Mouse (Mus musculus) ovary, postnatal 36 days (tissue): Measurements from ENCODE around the gene Mplkip.

Source experiments
- DNase-seq: peaks from one replicate; pipeline ENCODE4 v3.0.0; 2022; ENCODE audit warnings: low spot score, mixed read lengths

Gene Mplkip

DNA sequence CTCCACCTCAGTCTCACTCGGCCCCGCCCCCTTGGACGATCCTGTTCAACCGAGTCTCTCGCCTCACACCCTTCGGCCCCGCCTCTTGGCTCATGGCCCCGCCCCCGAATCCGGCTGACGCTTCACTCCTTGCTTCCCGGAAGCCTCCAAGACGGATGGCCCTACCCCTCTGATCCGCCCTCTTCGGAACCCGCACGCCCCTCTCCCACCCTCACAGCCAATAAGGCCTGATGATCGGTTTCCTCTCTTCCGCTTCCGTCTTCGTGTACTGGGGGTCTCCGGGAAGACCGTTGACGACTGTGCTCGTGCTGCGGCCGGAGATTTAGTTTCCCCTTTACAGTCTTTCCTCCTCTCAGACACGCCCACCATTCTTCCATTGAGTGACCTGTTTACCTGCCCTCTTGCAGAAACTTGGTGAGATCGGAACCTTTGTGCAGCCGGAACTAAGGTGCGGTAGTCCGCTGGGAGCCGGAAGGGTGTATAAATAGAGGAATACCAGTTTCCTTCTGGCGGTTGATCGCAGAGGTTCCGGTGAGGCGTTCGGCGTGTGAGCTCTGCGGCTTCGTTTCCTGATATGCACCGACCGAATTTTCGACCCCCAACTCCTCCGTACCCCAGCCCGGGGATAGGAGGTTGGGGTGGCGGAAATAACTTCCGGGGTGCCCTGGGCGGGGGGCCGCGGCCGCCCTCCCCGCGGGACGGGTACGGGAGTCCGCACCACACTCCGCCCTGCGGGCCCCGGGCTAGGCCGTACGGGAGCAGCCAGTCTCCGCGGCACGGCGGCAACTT, at the start of gene Mplkip, which contains the start of gene Sugct:
Gene Mplkip (plus strand): TSS at position 282 of the 789 bp plus-strand sequence.
Gene Sugct (minus strand): TSS at position 643 of the 789 bp plus-strand sequence.
- peak; percentile 100 for DNase-seq

- no peak for DNase-seq
These were observed 27.6 kb upstream of the Mplkip start for GRCm38 (mm10) chr13:17667380-17667779.

DNA sequence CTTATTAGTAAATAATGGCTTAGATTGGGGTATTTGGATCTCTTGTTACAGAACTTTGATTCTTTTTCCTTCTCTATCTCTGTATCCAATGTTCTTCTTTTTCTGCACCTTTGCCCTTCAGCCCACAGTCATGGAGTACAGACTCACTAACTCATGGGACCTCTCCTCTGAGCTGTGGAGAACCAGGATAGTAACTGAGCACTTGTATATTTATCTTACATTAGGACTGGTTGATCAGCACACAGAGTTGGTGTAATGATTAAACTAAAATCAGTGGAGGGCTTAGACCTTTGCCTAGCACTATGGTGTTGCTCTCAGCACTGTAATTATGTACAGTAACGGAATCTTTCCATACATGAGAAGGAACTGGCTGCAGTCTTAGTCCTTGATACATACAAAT, 23.9 kb upstream of the Mplkip start:
- DNase-seq, result no peak

GRCm38 (mm10) chr13:17689461-17689860, 5.5 kb upstream of the Mplkip start:
- DNase-seq, result no peak

DNA sequence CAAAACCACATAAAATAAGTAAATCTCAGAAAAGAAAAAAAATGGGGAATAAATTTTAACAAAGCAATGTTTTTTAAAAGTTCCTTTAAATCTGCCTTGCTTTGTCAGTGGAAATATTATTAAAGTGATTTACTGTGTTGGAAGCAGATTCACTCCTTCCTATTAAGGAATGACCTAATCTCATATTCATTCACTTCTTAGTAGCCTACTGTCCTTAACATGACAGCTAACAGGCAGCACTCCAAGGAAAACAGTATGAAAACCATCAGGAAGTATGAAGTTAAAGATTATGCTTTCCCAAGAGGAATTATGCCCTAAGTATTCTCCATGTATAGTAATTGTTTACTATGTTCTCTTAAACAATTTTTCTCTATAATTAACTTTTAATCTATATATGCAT, 4.3 kb upstream of the Mplkip start:
- DNase-seq, result no peak

DNA sequence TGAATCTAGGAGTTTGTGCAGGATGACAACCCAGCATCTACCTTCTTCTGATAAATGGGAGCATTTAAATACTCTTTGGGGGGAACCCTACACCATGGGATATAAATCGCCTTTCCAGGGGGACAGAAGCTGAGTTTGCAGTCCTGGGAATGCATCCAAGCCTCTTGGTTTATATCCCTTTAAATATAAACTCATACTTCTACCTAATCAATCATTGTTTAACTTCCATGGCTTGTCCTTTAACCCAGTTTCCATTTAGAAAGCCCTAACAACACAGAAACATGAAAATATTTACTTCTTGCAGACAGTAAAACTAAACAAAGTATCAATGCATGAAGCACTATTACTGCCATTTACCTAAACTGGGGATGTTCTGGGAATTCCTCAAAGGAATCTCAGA, 3.6 kb upstream of the Mplkip start:
- DNase-seq, result no peak

DNA sequence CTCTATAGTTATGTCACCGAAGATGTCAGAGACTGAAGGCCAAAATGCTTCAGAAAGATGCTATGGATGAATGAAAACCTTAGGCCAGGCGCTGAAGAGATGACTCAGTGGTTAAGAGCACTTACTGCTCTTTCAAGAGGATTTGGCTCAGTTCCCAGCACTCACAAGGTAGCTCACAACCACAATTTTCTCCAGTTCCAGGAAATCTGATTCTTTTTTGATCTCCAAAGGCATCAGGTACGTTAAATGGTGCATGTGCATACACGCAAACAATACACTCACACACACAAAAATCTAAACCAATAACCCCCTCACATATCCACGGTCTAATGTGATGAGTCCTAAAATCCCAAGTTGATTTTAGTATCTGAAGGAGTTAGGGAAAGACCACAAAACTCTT, 1.2 kb upstream of the Mplkip start:
- no peak for DNase-seq

DNA sequence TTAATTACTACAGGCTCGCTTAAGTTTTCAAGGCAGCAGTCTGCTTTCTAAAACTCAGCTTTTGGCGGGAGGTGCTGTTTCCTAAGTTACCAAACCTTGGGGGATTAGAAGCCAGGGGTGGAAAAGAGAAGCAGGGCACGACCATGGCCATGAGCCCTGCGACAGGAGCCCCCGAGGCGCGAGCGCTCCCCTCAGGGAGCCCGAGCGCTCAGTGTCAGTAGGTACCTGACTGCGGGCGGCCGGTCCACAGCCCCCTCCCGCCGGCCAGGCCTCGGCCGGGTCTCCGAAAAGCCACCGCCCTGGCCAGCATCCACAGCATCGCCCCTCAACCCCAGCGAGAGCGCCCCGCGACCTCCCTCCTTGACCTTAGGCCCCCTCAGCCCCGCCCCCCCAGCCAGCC, 578 bp upstream of the Mplkip start:
- no peak for DNase-seq

DNA sequence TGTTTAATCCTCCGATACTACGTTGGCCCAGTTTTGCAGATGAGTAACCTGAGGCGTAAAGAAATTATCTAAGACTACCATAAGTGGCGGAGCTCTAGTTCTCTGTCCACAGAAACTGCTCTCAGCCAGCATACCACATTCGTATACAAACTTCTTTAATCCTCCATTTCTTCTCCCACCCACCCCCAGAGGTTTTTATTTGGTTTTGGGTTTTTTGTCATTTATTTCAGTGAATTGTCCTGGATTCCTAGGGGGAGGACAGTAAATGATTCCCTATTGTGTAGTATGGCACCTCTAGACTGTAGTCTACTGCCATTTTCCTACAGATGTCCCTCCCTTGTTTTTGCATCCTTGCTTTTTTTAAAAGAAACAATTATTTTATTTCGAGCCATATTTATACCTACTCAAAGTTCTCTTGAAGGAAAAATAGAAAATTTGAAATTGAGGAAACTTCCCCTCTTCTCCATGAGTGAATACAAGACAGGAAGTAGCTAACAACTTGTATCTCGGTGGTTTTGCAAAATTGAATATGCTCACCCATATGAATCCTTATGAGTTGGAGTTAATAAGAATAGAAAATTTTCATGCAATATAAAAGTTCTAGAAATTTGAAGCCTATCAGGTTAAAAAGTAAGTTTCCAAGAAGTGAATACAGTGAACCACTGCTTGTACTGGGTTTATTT, 1.0 kb downstream of the Mplkip start:
- DNase-seq, result no peak

DNA sequence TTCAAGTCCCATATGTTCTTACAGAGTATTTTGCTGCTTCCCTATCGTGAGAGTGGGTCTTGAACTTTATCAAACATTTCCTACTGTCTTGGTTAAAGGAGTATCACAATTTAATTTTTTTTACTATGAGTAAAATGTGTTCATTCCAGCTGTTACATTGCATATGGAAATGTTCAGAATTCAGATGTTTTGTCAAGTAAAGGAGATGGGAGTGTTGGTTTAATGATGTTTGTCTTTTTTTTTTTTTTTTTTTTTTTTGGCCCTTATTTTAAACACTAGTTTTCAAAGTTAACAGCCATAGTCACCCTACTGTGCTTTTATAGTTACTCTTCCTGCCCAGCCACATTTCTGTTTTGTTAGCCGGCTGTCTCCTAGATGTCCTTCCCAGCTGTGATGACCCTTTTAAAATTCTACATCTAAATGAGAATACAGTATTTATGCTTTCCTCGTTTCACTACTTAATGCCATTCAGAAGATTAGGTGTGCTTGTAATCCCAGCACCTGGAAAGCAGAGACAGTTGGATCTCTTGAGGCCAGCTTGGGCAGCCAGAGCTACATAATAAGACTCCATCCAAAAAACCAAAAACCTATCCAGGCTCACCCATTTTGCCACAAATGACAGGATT, 5.2 kb downstream of the Mplkip start:
- no peak for DNase-seq

GRCm38 (mm10) chr13:17701322-17701721, 6.3 kb downstream of the Mplkip start:
- no peak for DNase-seq

GRCm38 (mm10) chr13:17702311-17702710, 7.3 kb downstream of the Mplkip start:
- no peak for DNase-seq

DNA sequence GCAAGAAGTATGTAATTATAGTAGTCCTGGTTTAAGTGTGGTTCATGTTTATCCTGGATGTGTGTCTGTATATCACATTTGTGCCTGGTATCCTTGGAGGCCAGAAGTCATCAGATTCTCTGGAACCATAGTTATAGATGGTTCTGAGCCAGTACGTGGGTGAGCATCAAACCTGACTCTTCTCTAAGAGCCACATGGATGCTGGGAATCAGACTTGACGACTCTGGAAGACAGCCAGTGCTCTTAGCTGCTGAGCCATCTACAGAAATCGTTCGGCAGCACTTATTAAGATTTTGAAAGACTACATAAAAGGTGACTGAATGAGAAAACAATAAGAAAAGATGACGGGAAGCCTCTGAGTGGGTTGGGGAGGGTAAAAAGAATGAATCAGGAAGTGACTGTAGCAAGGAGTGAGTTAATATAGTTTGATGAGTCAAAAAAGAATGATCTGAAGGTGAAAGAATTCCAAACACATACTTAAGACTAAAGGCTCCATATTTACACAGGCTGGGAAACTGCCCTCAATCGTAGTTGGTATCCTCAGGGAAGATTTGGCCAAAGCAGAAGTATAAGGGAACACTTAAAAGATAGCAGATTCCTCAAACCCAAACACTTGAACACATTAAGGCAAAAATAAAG, 10.3 kb downstream of the Mplkip start:
- no peak for DNase-seq

GRCm38 (mm10) chr13:17708784-17709311, 13.9 kb downstream of the Mplkip start:
- no peak for DNase-seq

DNA sequence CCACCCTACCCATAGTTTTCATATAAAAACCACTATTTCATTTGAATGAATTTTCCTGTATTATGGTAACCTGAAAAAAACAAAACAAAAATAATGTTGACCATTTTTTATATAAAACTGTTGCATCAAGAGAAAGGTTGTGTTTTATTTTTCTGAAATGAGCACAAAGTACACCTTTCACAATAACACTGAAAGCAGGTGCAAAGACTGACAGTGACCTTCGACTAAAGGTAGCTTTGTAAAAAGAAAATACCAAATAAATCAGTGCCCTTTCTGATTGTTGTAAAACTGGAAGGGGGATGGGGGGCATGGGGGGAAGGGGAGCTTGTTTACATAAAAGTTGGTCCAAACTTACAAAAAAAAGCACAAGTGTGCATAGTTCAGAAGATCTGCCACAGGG, 22.4 kb downstream of the Mplkip start:
- no peak for DNase-seq

- DNase-seq, result no peak
These were observed 32.9 kb downstream of the Mplkip start for GRCm38 (mm10) chr13:17727922-17728321.

GRCm38 (mm10) chr13:17728798-17729197, 33.8 kb downstream of the Mplkip start:
- no peak for DNase-seq
